10 mouse cellular contexts compared by ENCODE assay signal in the genomic region with DNA sequence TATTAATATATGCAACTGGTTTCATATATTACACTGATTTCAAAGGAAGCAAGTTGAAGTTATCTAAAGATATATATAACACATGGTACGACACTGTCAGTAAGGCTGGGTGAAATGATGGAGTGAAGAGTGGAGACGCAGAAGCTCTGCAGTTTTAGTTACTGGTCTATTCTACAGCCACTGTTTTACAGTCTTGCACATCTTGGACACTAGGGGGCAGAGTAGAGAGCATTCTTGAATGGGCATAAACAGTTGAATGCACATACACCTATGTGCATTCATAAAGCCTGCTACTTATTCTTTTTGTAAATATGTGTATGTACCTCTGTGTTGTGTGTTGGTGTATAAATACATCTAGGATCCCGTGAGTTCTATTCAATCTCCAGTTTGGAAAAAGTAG.
DNase-seq lines count a peak whose midpoint lies in the region; ATAC-seq and TF ChIP-seq lines count a peak whose summit lies in the region.
"Had no signal": no experiment of that assay in that cellular context is flagged by ENCODE, and none has a peak within 500 bp of the region (broad histone marks: within the 10 kb centered on the region; RNA-seq: fewer than 3 reads in every experiment).

No protein-coding gene starts in this region.

- no peaks in the 10 kb centered on the region for H3K9me3 ChIP-seq in forebrain, embryonic 13.5 days (replicated peaks)
- no peaks in the 10 kb centered on the region for H3K9me3 ChIP-seq in forebrain, embryonic 12.5 days
- H3K9me3 ChIP-seq in midbrain, embryonic 14.5 days (ENCODE audit: control insufficient read depth, low read length) = no peaks in the 10 kb centered on the region
- H3K9me3 ChIP-seq in midbrain, embryonic 15.5 days = no peaks in the 10 kb centered on the region
- H3K9me3 ChIP-seq: hindbrain, embryonic 15.5 days had no signal

- no peaks in the 10 kb centered on the region for H3K4me1 ChIP-seq in forebrain, embryonic 13.5 days
- no peaks in the 10 kb centered on the region for H3K4me1 ChIP-seq in forebrain, embryonic 12.5 days
- no peaks in the 10 kb centered on the region for H3K4me1 ChIP-seq in midbrain, embryonic 14.5 days (ENCODE audit: control insufficient read depth, insufficient read depth, low read length)
- H3K4me1 ChIP-seq in midbrain, embryonic 15.5 days = no peaks in the 10 kb centered on the region
- H3K4me1 ChIP-seq: hindbrain, embryonic 15.5 days had no signal

- peak; percentile 58 for DNase-seq in midbrain, embryonic 14.5 days
- peak; percentile 41 for DNase-seq in brain, embryonic 14.5 days (ENCODE audit: low read depth)
- DNase-seq in kidney, postnatal 14 days = peak; percentile 42
- DNase-seq in naive thymus-derived CD4-positive, alpha-beta T cell, adult 2 months (ENCODE audit: low read depth) = peak; percentile 44

- TF ChIP-seq POLR2A in brain, embryonic 14.5 days (IDR thresholded peaks at IDR 0.05; ENCODE audit: borderline replicate concordance, extremely low read depth, insufficient read depth, insufficient read length, poor library complexity, severe bottlenecking) = no peak

- H3K36me3 ChIP-seq in forebrain, embryonic 13.5 days (ENCODE audit: poor library complexity, severe bottlenecking) = no peaks in the 10 kb centered on the region
- H3K36me3 ChIP-seq in forebrain, embryonic 12.5 days (replicated peaks) = no peaks in the 10 kb centered on the region
- no peaks in the 10 kb centered on the region for H3K36me3 ChIP-seq in midbrain, embryonic 14.5 days (ENCODE audit: control insufficient read depth, insufficient read depth, low read length)
- H3K36me3 ChIP-seq in midbrain, embryonic 15.5 days (replicated peaks) = no peaks in the 10 kb centered on the region
- H3K36me3 ChIP-seq: hindbrain, embryonic 15.5 days had no signal

- 0 out of 2 replicates have a peak, but pooled peaks have one; percentile 45 for ATAC-seq in forebrain, embryonic 13.5 days
- ATAC-seq in forebrain, embryonic 12.5 days (ENCODE audit: low FRiP score) = no peak; the same call in 1 of the 2 replicates
- ATAC-seq in midbrain, embryonic 14.5 days (ENCODE audit: low FRiP score, low TSS enrichment) = peak; percentile 53
- ATAC-seq in midbrain, embryonic 15.5 days (replicated peaks) = no peak
- ATAC-seq in erythroid progenitor cell, adult 5-6 weeks (replicated peaks; ENCODE audit: low FRiP score, poor library complexity, severe bottlenecking) = no peak

- no peak overlapping the region for H3K4me2 ChIP-seq in forebrain, embryonic 13.5 days
- H3K4me2 ChIP-seq in forebrain, embryonic 12.5 days = no peak overlapping the region
- no peak overlapping the region for H3K4me2 ChIP-seq in midbrain, embryonic 14.5 days (ENCODE audit: low read length)
- no peak overlapping the region for H3K4me2 ChIP-seq in midbrain, embryonic 15.5 days
- H3K4me2 ChIP-seq: hindbrain, embryonic 15.5 days had no signal

- no peak overlapping the region for H3K9ac ChIP-seq in forebrain, embryonic 13.5 days
- H3K9ac ChIP-seq in forebrain, embryonic 12.5 days = no peak overlapping the region
- H3K9ac ChIP-seq in midbrain, embryonic 14.5 days (replicated peaks; ENCODE audit: low read length) = no peak overlapping the region
- H3K9ac ChIP-seq in midbrain, embryonic 15.5 days = no peak overlapping the region
- H3K9ac ChIP-seq: hindbrain, embryonic 15.5 days had no signal

- H3K4me3 ChIP-seq in forebrain, embryonic 13.5 days = no peak overlapping the region
- H3K4me3 ChIP-seq in forebrain, embryonic 12.5 days (replicated peaks) = no peak overlapping the region
- no peak overlapping the region for H3K4me3 ChIP-seq in midbrain, embryonic 14.5 days (replicated peaks; ENCODE audit: low read depth, low read length)
- no peak overlapping the region for H3K4me3 ChIP-seq in midbrain, embryonic 15.5 days
- H3K4me3 ChIP-seq: hindbrain, embryonic 15.5 days; myocyte had no signal

- no peaks in the 10 kb centered on the region for H3K27me3 ChIP-seq in forebrain, embryonic 13.5 days
- no peaks in the 10 kb centered on the region for H3K27me3 ChIP-seq in forebrain, embryonic 12.5 days
- no peaks in the 10 kb centered on the region for H3K27me3 ChIP-seq in midbrain, embryonic 14.5 days (ENCODE audit: control insufficient read depth, insufficient read depth, low read length)
- H3K27me3 ChIP-seq in midbrain, embryonic 15.5 days (replicated peaks) = no peaks in the 10 kb centered on the region
- H3K27me3 ChIP-seq: hindbrain, embryonic 15.5 days had no signal

- TF ChIP-seq CTCF in brain, embryonic 14.5 days (IDR thresholded peaks at IDR 0.05; ENCODE audit: borderline replicate concordance, extremely low read depth, insufficient read depth, insufficient read length) = peak; percentile 41; the same call in 1 of the 2 replicates

- WGBS in forebrain, embryonic 13.5 days = 81% methylated on average over 3 of the region's 3 CpGs
- WGBS in forebrain, embryonic 12.5 days = 86% methylated on average over 3 of the region's 3 CpGs
- 86% methylated on average over 3 of the region's 3 CpGs for WGBS in midbrain, embryonic 14.5 days
- WGBS in midbrain, embryonic 15.5 days = 83% methylated on average over 3 of the region's 3 CpGs

- H3K27ac ChIP-seq in forebrain, embryonic 13.5 days = no peak overlapping the region
- H3K27ac ChIP-seq in forebrain, embryonic 12.5 days = no peak overlapping the region
- no peak overlapping the region for H3K27ac ChIP-seq in midbrain, embryonic 14.5 days (replicated peaks; ENCODE audit: low read depth, low read length)
- no peak overlapping the region for H3K27ac ChIP-seq in midbrain, embryonic 15.5 days
- H3K27ac ChIP-seq: hindbrain, embryonic 15.5 days had no signal

Comparison
In these comparisons a context has a peak if more than half of its experiments do, and no peak if none do; other contexts are left out.
1. ATAC-seq: peak in forebrain, embryonic 13.5 days (single experiment) and midbrain, embryonic 14.5 days (single experiment); none in forebrain, embryonic 12.5 days (single experiment), midbrain, embryonic 15.5 days (single experiment) and erythroid progenitor cell, adult 5-6 weeks (single experiment).
2. Peak in every context shown above with its lines, with median percentiles within 50 percentile points of each other: DNase-seq.